Mouse (Mus musculus) cerebellum, adult 2 months (tissue): ENCODE data around the gene Olfr183.

ENCODE experiments used
- CTCF ChIP-seq: fragments of 200-500 bp; IDR thresholded peaks from 2 replicates; pipeline ENCODE4 v1.5.1; 2011; ENCODE audit warnings: low read depth, mild to moderate bottlenecking, control low read depth, low read length, moderate library complexity, borderline replicate concordance; ENCODE audit not compliant: insufficient read depth
- POLR2A ChIP-seq: fragments of 200-500 bp; IDR thresholded peaks from 2 replicates; pipeline ENCODE4 v1.6.1; 2011; ENCODE audit warnings: low read length, control low read depth, borderline replicate concordance; ENCODE audit not compliant: insufficient read depth

GRCm38 (mm10) chr16:59045835-59046234 lies 50.7 kb downstream of the Olfr183 start:
- TF ChIP-seq POLR2A: no peak
- TF ChIP-seq CTCF: no peak
